Mouse (Mus musculus): ENCODE data around the gene Tescl. TPM values are rescaled to one million over a fixed set of nuclear protein-coding genes. Genes with fewer than 3 reads are reported as not detected.

Gene Tescl
- total and polyA plus RNA-seq, 3 experiments = not detected

- no peak overlapping the region for H3K9ac ChIP-seq (ENCODE audit: control insufficient read depth, low read depth, low read length, poor library complexity, severe bottlenecking)
- TF ChIP-seq USF2 (IDR thresholded peaks at IDR 0.05; ENCODE audit: borderline replicate concordance in 1 of 2, insufficient read depth in 1 of 2, low read depth in 1 of 2, low read length in 2 of 2) = no peak
- TF ChIP-seq EP300 (IDR thresholded peaks at IDR 0.05; ENCODE audit: low read depth in 1 of 2, low read length in 2 of 2) = no peak
- TF ChIP-seq NELFE (IDR thresholded peaks at IDR 0.05; ENCODE audit: low read depth, low read length) = no peak
- no peak for TF ChIP-seq GABPA (IDR thresholded peaks at IDR 0.05; ENCODE audit: low read depth, low read length)
- no peak for TF ChIP-seq SMC3 (IDR thresholded peaks at IDR 0.05; ENCODE audit: low read depth, low read length)
Measured at GRCm38 (mm10) chr7:24322593-24322992, 11.1 kb downstream of the Tescl start.

GRCm38 (mm10) chr7:24318942-24319341, 14.8 kb downstream of the Tescl start:
- Histone ChIP-seq H3K9me3 (replicated peaks; ENCODE audit: insufficient read depth, low read length) (no peaks in the 10 kb centered on the region), H3K27me3 (ENCODE audit: control insufficient read depth in 1 of 2, insufficient read depth in 2 of 2, low read length in 2 of 2) (no peaks in the 10 kb centered on the region; a peak in 1 of 4 replicates), H3K79me2 (ENCODE audit: control insufficient read depth, insufficient read depth, low read length, poor library complexity) (peaks cover 2% of the 10 kb centered on the region), H3K27ac (ENCODE audit: control insufficient read depth, low read depth, low read length) (no peak overlapping the region), H3K9ac (ENCODE audit: control insufficient read depth, low read depth, low read length, poor library complexity, severe bottlenecking) (no peak overlapping the region), H3K36me3 (ENCODE audit: control insufficient read depth in 1 of 2, insufficient read depth in 2 of 2, low read length in 2 of 2) (peaks cover 0 to 25% of the 10 kb centered on the region in 2 experiments; a peak in 2 of 4 replicates), H3K4me3 (ENCODE audit: control insufficient read depth in 1 of 2, insufficient read depth in 1 of 2, low read depth in 2 of 2, low read length in 2 of 2) (no peak overlapping the region), H3K4me1 (ENCODE audit: control insufficient read depth in 1 of 2, insufficient read depth in 2 of 2, low read length in 2 of 2) (peaks cover 7 to 32% of the 10 kb centered on the region in 2 experiments; a peak in 3 of 4 replicates)
- DNase-seq (ENCODE audit: low read depth, low spot score) = peak; percentile 70
- TF ChIP-seq RCOR1 (IDR thresholded peaks at IDR 0.05; ENCODE audit: low read depth, low read length) (0 out of 2 replicates have a peak, but pooled peaks have one; percentile 18), EP300 (IDR thresholded peaks at IDR 0.05; ENCODE audit: low read depth in 1 of 2, low read length in 2 of 2) (peak; percentile 19 to 45; a peak in 2 of 4 replicates), MAZ (IDR thresholded peaks at IDR 0.05; ENCODE audit: low read depth, low read length) (peak; percentile 86), NELFE (IDR thresholded peaks at IDR 0.05; ENCODE audit: low read depth, low read length) (no peak), GATA1 (IDR thresholded peaks at IDR 0.05; ENCODE audit: low read depth, low read length) (peak; percentile 69), GABPA (IDR thresholded peaks at IDR 0.05; ENCODE audit: low read depth, low read length) (no peak), ZKSCAN1 (IDR thresholded peaks at IDR 0.05; ENCODE audit: low read depth, low read length) (no peak), HCFC1 (IDR thresholded peaks at IDR 0.05; ENCODE audit: low read depth, low read length) (peak; percentile 38; the same call in 1 of the 2 replicates), ETS1 (IDR thresholded peaks at IDR 0.05; ENCODE audit: low read depth, low read length) (peak; percentile 30; the same call in 1 of the 2 replicates), POLR2AphosphoS2 (IDR thresholded peaks at IDR 0.05; ENCODE audit: low read length) (no peak)

More at GRCm38 (mm10) chr7:24322593-24322992, 11.1 kb downstream of the Tescl start:
- peaks cover 0 to 16% of the 10 kb centered on the region in 2 experiments; a peak in 3 of 4 replicates for H3K4me1 ChIP-seq (ENCODE audit: control insufficient read depth in 1 of 2, insufficient read depth in 2 of 2, low read length in 2 of 2)
- H3K4me3 ChIP-seq (ENCODE audit: control insufficient read depth in 1 of 2, insufficient read depth in 1 of 2, low read depth in 2 of 2, low read length in 2 of 2) = no peak overlapping the region
- no peak overlapping the region for H3K27ac ChIP-seq (ENCODE audit: control insufficient read depth, low read depth, low read length)
- no peaks in the 10 kb centered on the region for H3K79me2 ChIP-seq (ENCODE audit: control insufficient read depth, insufficient read depth, low read length, poor library complexity)
- no peak for DNase-seq (ENCODE audit: low read depth, low spot score)
- peaks cover 0 to 12% of the 10 kb centered on the region in 2 experiments; a peak in 2 of 4 replicates for H3K36me3 ChIP-seq (ENCODE audit: control insufficient read depth in 1 of 2, insufficient read depth in 2 of 2, low read length in 2 of 2)
- no peaks in the 10 kb centered on the region for H3K9me3 ChIP-seq (replicated peaks; ENCODE audit: insufficient read depth, low read length)
- H3K27me3 ChIP-seq (ENCODE audit: control insufficient read depth in 1 of 2, insufficient read depth in 2 of 2, low read length in 2 of 2) = no peaks in the 10 kb centered on the region; a peak in 1 of 4 replicates

- DNase-seq (ENCODE audit: low read depth, low spot score) = peak; percentile 98
- Histone ChIP-seq H3K9me3 (replicated peaks; ENCODE audit: insufficient read depth, low read length) (no peaks in the 10 kb centered on the region), H3K79me2 (ENCODE audit: control insufficient read depth, insufficient read depth, low read length, poor library complexity) (peaks cover 2% of the 10 kb centered on the region), H3K27ac (ENCODE audit: control insufficient read depth, low read depth, low read length) (peak within 1 kb of the TSS; percentile 80), H3K9ac (ENCODE audit: control insufficient read depth, low read depth, low read length, poor library complexity, severe bottlenecking) (peak within 1 kb of the TSS; percentile 78), H3K4me3 (ENCODE audit: control insufficient read depth in 1 of 2, insufficient read depth in 1 of 2, low read depth in 2 of 2, low read length in 2 of 2) (peak within 1 kb of the TSS; percentile 69 to 72), H3K27me3 (ENCODE audit: control insufficient read depth in 1 of 2, insufficient read depth in 2 of 2, low read length in 2 of 2) (no peaks in the 10 kb centered on the region), H3K36me3 (ENCODE audit: control insufficient read depth in 1 of 2, insufficient read depth in 2 of 2, low read length in 2 of 2) (peaks cover 0 to 25% of the 10 kb centered on the region in 2 experiments; a peak in 2 of 4 replicates), H3K4me1 (ENCODE audit: control insufficient read depth in 1 of 2, insufficient read depth in 2 of 2, low read length in 2 of 2) (peaks cover 7 to 32% of the 10 kb centered on the region in 2 experiments; a peak in 3 of 4 replicates)
- TF ChIP-seq KAT2A (conservative IDR thresholded peaks at IDR 0.05; ENCODE audit: low read depth, low read length) = peak; percentile 96
- peak; percentile 81; the same call in 1 of the 2 replicates for TF ChIP-seq ZMIZ1 (IDR thresholded peaks at IDR 0.05; ENCODE audit: low read depth, low read length)
- TF ChIP-seq ELF1 (IDR thresholded peaks at IDR 0.05; ENCODE audit: low read depth, low read length) = peak; percentile 88
- TF ChIP-seq MXI1 (IDR thresholded peaks at IDR 0.05; ENCODE audit: low read depth, low read length) = peak; percentile 86
- peak; percentile 64; the same call in 1 of the 2 replicates for TF ChIP-seq TCF12 (IDR thresholded peaks at IDR 0.05; ENCODE audit: low read depth, low read length)
- peak; percentile 97 for TF ChIP-seq NRF1 (IDR thresholded peaks at IDR 0.05; ENCODE audit: insufficient read depth, low read depth, low read length, poor library complexity, severe bottlenecking)
- TF ChIP-seq BHLHE40 (IDR thresholded peaks at IDR 0.05; ENCODE audit: borderline replicate concordance, low read depth, low read length) = 0 out of 2 replicates have a peak, but pooled peaks have one; percentile 0
- TF ChIP-seq GABPA (IDR thresholded peaks at IDR 0.05; ENCODE audit: low read depth, low read length) = no peak
- TF ChIP-seq ZNF384 (IDR thresholded peaks at IDR 0.05; ENCODE audit: low read depth, low read length) = no peak
- no peak for TF ChIP-seq ZKSCAN1 (IDR thresholded peaks at IDR 0.05; ENCODE audit: low read depth, low read length)
- no peak for TF ChIP-seq USF2 (IDR thresholded peaks at IDR 0.05; ENCODE audit: borderline replicate concordance in 1 of 2, insufficient read depth in 1 of 2, low read depth in 1 of 2, low read length in 2 of 2)
- TF ChIP-seq POLR2AphosphoS2 (IDR thresholded peaks at IDR 0.05; ENCODE audit: low read length) = peak; percentile 90
- no peak for TF ChIP-seq EP300 (IDR thresholded peaks at IDR 0.05; ENCODE audit: low read depth in 1 of 2, low read length in 2 of 2)
- peak; percentile 93 for TF ChIP-seq SIN3A (IDR thresholded peaks at IDR 0.05; ENCODE audit: low read length)
- TF ChIP-seq E2F4 (IDR thresholded peaks at IDR 0.05; ENCODE audit: borderline replicate concordance, low read depth, low read length) = no peak
Measured at GRCm38 (mm10) chr7:24316567-24317092, 17.1 kb downstream of the Tescl start, which contains the start of gene Zfp94. Gene Zfp94, minus strand, starts transcription at chr7:24316666.

All from MEL (cell line).